In the genomic region with DNA sequence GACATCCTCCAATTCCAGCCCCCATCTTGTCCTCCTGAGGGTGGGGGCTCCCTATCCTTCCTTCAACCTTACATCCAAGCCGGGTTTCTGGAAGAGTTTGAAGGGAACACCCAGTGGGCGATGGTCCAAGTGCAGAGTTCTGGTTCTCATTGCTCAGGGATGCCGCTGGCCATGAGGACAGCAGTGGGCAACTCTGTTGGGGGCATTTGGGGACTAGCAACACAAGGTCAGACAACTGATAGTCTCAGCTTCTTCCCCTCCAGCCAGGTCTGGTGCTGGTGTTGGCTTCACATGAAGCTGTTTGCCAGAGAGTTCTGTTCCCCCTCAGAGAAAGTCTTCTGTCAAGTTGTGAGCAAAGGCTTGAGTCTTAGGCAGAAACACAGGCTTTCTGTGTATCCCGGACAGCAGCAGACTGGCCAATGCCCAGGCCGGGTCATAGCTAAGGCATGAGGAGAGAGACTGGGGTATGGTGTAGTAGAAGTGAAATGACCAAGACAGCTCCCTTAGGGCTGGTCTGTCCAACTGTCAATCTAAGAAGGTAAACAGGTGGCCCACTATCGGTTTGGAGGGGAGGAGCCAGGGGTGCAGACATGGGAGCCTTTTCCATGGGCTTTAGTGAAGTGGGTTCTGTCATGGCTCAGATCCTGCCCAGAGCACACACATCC, we compare ENCODE assay signal across 12 mouse cellular contexts. TPM values are rescaled to one million over a fixed set of nuclear protein-coding genes. Genes with fewer than 3 reads are reported as not detected.
DNase-seq lines count a peak whose midpoint lies in the region; ATAC-seq and TF ChIP-seq lines count a peak whose summit lies in the region.
"Had no signal": no experiment of that assay in that cellular context is flagged by ENCODE, and none has a peak within 500 bp of the region (broad histone marks: within the 10 kb centered on the region; RNA-seq: fewer than 3 reads in every experiment).

No protein-coding gene starts in this region.

- 70% methylated on average over 6 of the region's 6 CpGs for WGBS in heart, postnatal 0 days

- no peak overlapping the region for H3K9ac ChIP-seq in heart, postnatal 0 days (replicated peaks; ENCODE audit: low read depth, low read length)

- H3K27me3 ChIP-seq in heart, postnatal 0 days (ENCODE audit: control insufficient read depth, insufficient read depth, low read length): no peaks in the 10 kb centered on the region

- ATAC-seq in cerebellum, adult (ENCODE audit: insufficient number of reproducible peaks, low FRiP score, low TSS enrichment): no peak
- no peak for ATAC-seq in heart, postnatal 0 days (ENCODE audit: insufficient read depth, low read depth)
- ATAC-seq in monocyte, adult 5-6 weeks (replicated peaks; ENCODE audit: insufficient number of reproducible peaks, low FRiP score, low TSS enrichment, poor library complexity, severe bottlenecking): no peak

- TF ChIP-seq CTCF in heart, postnatal 0 days (IDR thresholded peaks at IDR 0.05; ENCODE audit: low read depth): no peak

- no peaks in the 10 kb centered on the region for H3K36me3 ChIP-seq in heart, postnatal 0 days (replicated peaks; ENCODE audit: control insufficient read depth, insufficient read depth, low read length)

- H3K4me2 ChIP-seq in heart, postnatal 0 days (ENCODE audit: low read depth, low read length): peak overlapping the region; percentile 7; the same call in 1 of the 2 replicates

- no peaks in the 10 kb centered on the region for H3K9me3 ChIP-seq in heart, postnatal 0 days (replicated peaks; ENCODE audit: control insufficient read depth, low read length)

- H3K4me3 ChIP-seq in heart, postnatal 0 days (ENCODE audit: low read depth, low read length): no peak overlapping the region; the same call in 1 of the 2 replicates

- no peak overlapping the region for H3K27ac ChIP-seq in heart, postnatal 0 days (ENCODE audit: low read depth)

- H3K4me1 ChIP-seq in heart, postnatal 0 days (ENCODE audit: control insufficient read depth, insufficient read depth): no peaks in the 10 kb centered on the region

- no peak for TF ChIP-seq EP300 in heart, postnatal 0 days (IDR thresholded peaks at IDR 0.05; ENCODE audit: low read depth)

- peak; percentile 68 for DNase-seq in cerebellum, adult 11 months
- DNase-seq in testis, postnatal 10 days (ENCODE audit: low spot score): peak; percentile 78
- no peak for DNase-seq in testis, postnatal 14 days (ENCODE audit: low spot score)
- no peak for DNase-seq in heart, postnatal 0 days (ENCODE audit: low spot score)
- DNase-seq in urinary bladder, postnatal 25 days (ENCODE audit: low spot score): peak; percentile 35
- no peak for DNase-seq in layer of hippocampus, postnatal 36 days
- DNase-seq: right cerebral cortex, postnatal 14 days had no signal

RNA-seq across cellular contexts. Expression of gene Mrgprf, which starts 0.8 kb away (rescaled TPM):
- 1.0 and 4.2 TPM in 2 replicates for total RNA-seq in heart, postnatal 0 days (2014; rRNA removed; ENCODE audit: low replicate concordance)
- polyA plus RNA-seq in heart, postnatal 0 days (2015; fragmentation: Nextera tagmentation; extraction: Ambion mirVana): 1.4 and 1.8 TPM in 2 replicates
- under 1 TPM; 0.70 to 0.83 TPM for total RNA-seq in layer of hippocampus, postnatal 36 days (2021)
- not detected in 3 replicates for total RNA-seq in monocyte, adult 5-6 weeks (2017)
- total RNA-seq: hematopoietic stem cell, adult 5-6 weeks had no signal

RNA-seq across cellular contexts. Expression of gene Mrgprd, which starts 13.2 kb away (rescaled TPM):
- not detected in 2 replicates for total RNA-seq in heart, postnatal 0 days (2014; rRNA removed; ENCODE audit: low replicate concordance)
- not detected in 2 replicates for polyA plus RNA-seq in heart, postnatal 0 days (2015; fragmentation: Nextera tagmentation; extraction: Ambion mirVana)
- not detected for total RNA-seq in layer of hippocampus, postnatal 36 days (2021)
- not detected in 3 replicates for total RNA-seq in monocyte, adult 5-6 weeks (2017)
- total RNA-seq: hematopoietic stem cell, adult 5-6 weeks had no signal
- polyA plus RNA-seq: brain, embryonic 14.5 days; liver, embryonic 16.5 days had no signal

RNA-seq across cellular contexts. Expression of gene Tpcn2, which starts 17.7 kb away (rescaled TPM):
- 5.5 and 6.1 TPM in 2 replicates for total RNA-seq in heart, postnatal 0 days (2014; rRNA removed; ENCODE audit: low replicate concordance)
- 2.7 TPM in 2 replicates for polyA plus RNA-seq in heart, postnatal 0 days (2015; fragmentation: Nextera tagmentation; extraction: Ambion mirVana)
- total RNA-seq in layer of hippocampus, postnatal 36 days (2021): 1 to 10 TPM; 6.1 to 8.5 TPM
- total RNA-seq in monocyte, adult 5-6 weeks (2017): 13.6 to 20.1 TPM (median 14.9 TPM) in 3 replicates

Comparison
In these comparisons a context has a peak if more than half of its experiments do, and no peak if none do; other contexts are left out.
1. DNase-seq: peak in cerebellum, adult 11 months (single experiment), testis, postnatal 10 days (single experiment) and urinary bladder, postnatal 25 days (single experiment); none in testis, postnatal 14 days (single experiment), heart, postnatal 0 days (single experiment) and layer of hippocampus, postnatal 36 days (0 of 2).